Mouse (Mus musculus) testis, postnatal 14 days (tissue): ENCODE results near the gene P2ry4.
A peak's percentile ranks its signal among the peaks of the same experiment; 100 is the strongest.

ENCODE experiments used
- DNase-seq: peaks from one replicate; pipeline ENCODE4 v3.0.0; 2021; ENCODE audit warnings: low spot score

Gene P2ry4

GRCm38 (mm10) chrX:100594791-100595190 is at the start of gene P2ry4:
P2ry4 (minus strand) TSS chrX:100594869.
- no peak for DNase-seq

GRCm38 (mm10) chrX:100638477-100638876 is 43.8 kb upstream of the P2ry4 start:
- DNase-seq: no peak

- no peak for DNase-seq
Measured at GRCm38 (mm10) chrX:100629076-100629475, 34.4 kb upstream of the P2ry4 start.

GRCm38 (mm10) chrX:100625802-100626793 is 31.4 kb upstream of the P2ry4 start, which contains the start of gene Pdzd11:
Pdzd11 (minus strand) TSS chrX:100626568.
- peak; percentile 90 for DNase-seq

- no peak for DNase-seq
Measured at GRCm38 (mm10) chrX:100625546-100625801, 30.8 kb upstream of the P2ry4 start, which contains the start of gene Kif4. Kif4 (plus strand) TSS chrX:100625737.

GRCm38 (mm10) chrX:100625146-100625545 is 30.5 kb upstream of the P2ry4 start:
- no peak for DNase-seq

GRCm38 (mm10) chrX:100624242-100624641 is 29.6 kb upstream of the P2ry4 start:
- no peak for DNase-seq

GRCm38 (mm10) chrX:100621366-100621765 is 26.7 kb upstream of the P2ry4 start:
- no peak for DNase-seq

GRCm38 (mm10) chrX:100618488-100618887 is 23.8 kb upstream of the P2ry4 start:
- no peak for DNase-seq

- DNase-seq: no peak
Measured at GRCm38 (mm10) chrX:100605314-100605713, 10.6 kb upstream of the P2ry4 start, which contains the start of gene Arr3. Arr3 (plus strand) TSS chrX:100605497.

- no peak for DNase-seq
Measured at GRCm38 (mm10) chrX:100599755-100600154, 5.1 kb upstream of the P2ry4 start.

- DNase-seq: no peak
Measured at GRCm38 (mm10) chrX:100597439-100597838, 2.8 kb upstream of the P2ry4 start.

- DNase-seq: no peak
Measured at GRCm38 (mm10) chrX:100571951-100572350, 22.7 kb downstream of the P2ry4 start, which contains the start of gene Awat1. Awat1 (plus strand) TSS chrX:100572251.

GRCm38 (mm10) chrX:100565696-100566095 is 29.0 kb downstream of the P2ry4 start:
- DNase-seq: no peak

- DNase-seq: no peak
Measured at GRCm38 (mm10) chrX:100556026-100556425, 38.6 kb downstream of the P2ry4 start.
